Mouse (Mus musculus): Measurements from ENCODE around the gene Btbd9. TPM values are rescaled to one million over a fixed set of nuclear protein-coding genes. Genes with fewer than 3 reads are reported as not detected.

The Btbd9 gene
- polyA plus RNA-seq, 1 experiment, result 15.3 TPM

- Histone ChIP-seq H3K4me3 (ENCODE audit: insufficient read depth, poor library complexity, severe bottlenecking) (no peak overlapping the region), H3ac (ENCODE audit: control insufficient read depth, insufficient read length, low read depth) (no peak overlapping the region), H3K36me3 (ENCODE audit: control insufficient read depth, insufficient read depth) (no peaks in the 10 kb centered on the region), H3K79me3 (ENCODE audit: low read depth) (no peaks in the 10 kb centered on the region), H3K79me2 (ENCODE audit: control insufficient read depth, insufficient read depth) (no peaks in the 10 kb centered on the region), H3K27me3 (ENCODE audit: control insufficient read depth, insufficient read depth, insufficient read length) (no peaks in the 10 kb centered on the region)
- TF ChIP-seq USF1 (IDR thresholded peaks at IDR 0.05; ENCODE audit: low read depth) (no peak), CEBPB (IDR thresholded peaks at IDR 0.05; ENCODE audit: low read depth) (no peak), MAX (IDR thresholded peaks at IDR 0.05) (no peak), MYOD1 (IDR thresholded peaks at IDR 0.05; ENCODE audit: control insufficient read depth, insufficient read length, low read depth) (no peak), CTCF (IDR thresholded peaks at IDR 0.05; ENCODE audit: control insufficient read depth, insufficient read depth, insufficient read length) (no peak), FOSL1 (IDR thresholded peaks at IDR 0.05; ENCODE audit: insufficient read depth, low read length, poor library complexity, severe bottlenecking) (no peak), MYOG (IDR thresholded peaks at IDR 0.05; ENCODE audit: control insufficient read depth, extremely low read depth, insufficient read length) (no peak)
Measured at GRCm38 (mm10) chr17:30340495-30341126, 235.7 kb downstream of the Btbd9 start.

- H3K79me3 ChIP-seq (ENCODE audit: low read depth), result no peaks in the 10 kb centered on the region
- TF ChIP-seq FOSL1 (IDR thresholded peaks at IDR 0.05; ENCODE audit: insufficient read depth, low read length, poor library complexity, severe bottlenecking) (no peak), MYOG (IDR thresholded peaks at IDR 0.05; ENCODE audit: control insufficient read depth, extremely low read depth, insufficient read length) (no peak), CEBPB (IDR thresholded peaks at IDR 0.05; ENCODE audit: low read depth) (no peak), CTCF (IDR thresholded peaks at IDR 0.05; ENCODE audit: control insufficient read depth, insufficient read depth, insufficient read length) (no peak), MAX (IDR thresholded peaks at IDR 0.05) (no peak), MYOD1 (IDR thresholded peaks at IDR 0.05; ENCODE audit: control insufficient read depth, insufficient read length, low read depth) (no peak), USF1 (IDR thresholded peaks at IDR 0.05; ENCODE audit: low read depth) (no peak)
- no peaks in the 10 kb centered on the region for H3K27me3 ChIP-seq (ENCODE audit: control insufficient read depth, insufficient read depth, insufficient read length)
- H3K79me2 ChIP-seq (ENCODE audit: control insufficient read depth, insufficient read depth), result no peaks in the 10 kb centered on the region
- no peak overlapping the region for H3K4me3 ChIP-seq (ENCODE audit: insufficient read depth, poor library complexity, severe bottlenecking)
- no peaks in the 10 kb centered on the region for H3K36me3 ChIP-seq (ENCODE audit: control insufficient read depth, insufficient read depth)
- no peak overlapping the region for H3ac ChIP-seq (ENCODE audit: control insufficient read depth, insufficient read length, low read depth)
Measured at GRCm38 (mm10) chr17:30339317-30339716, 237.0 kb downstream of the Btbd9 start.

GRCm38 (mm10) chr17:30336816-30337215 is 239.5 kb downstream of the Btbd9 start:
- TF ChIP-seq MYOD1 (IDR thresholded peaks at IDR 0.05; ENCODE audit: control insufficient read depth, insufficient read length, low read depth), result no peak
- TF ChIP-seq CEBPB (IDR thresholded peaks at IDR 0.05; ENCODE audit: low read depth), result no peak
- no peaks in the 10 kb centered on the region for H3K27me3 ChIP-seq (ENCODE audit: control insufficient read depth, insufficient read depth, insufficient read length)
- no peak overlapping the region for H3K4me3 ChIP-seq (ENCODE audit: insufficient read depth, poor library complexity, severe bottlenecking)
- no peaks in the 10 kb centered on the region for H3K79me2 ChIP-seq (ENCODE audit: control insufficient read depth, insufficient read depth)
- no peaks in the 10 kb centered on the region for H3K79me3 ChIP-seq (ENCODE audit: low read depth)
- no peak overlapping the region for H3ac ChIP-seq (ENCODE audit: control insufficient read depth, insufficient read length, low read depth)
- no peaks in the 10 kb centered on the region for H3K36me3 ChIP-seq (ENCODE audit: control insufficient read depth, insufficient read depth)

GRCm38 (mm10) chr17:30336280-30336679 is 240.0 kb downstream of the Btbd9 start:
- no peaks in the 10 kb centered on the region for H3K79me3 ChIP-seq (ENCODE audit: low read depth)
- H3K36me3 ChIP-seq (ENCODE audit: control insufficient read depth, insufficient read depth), result no peaks in the 10 kb centered on the region
- no peak overlapping the region for H3ac ChIP-seq (ENCODE audit: control insufficient read depth, insufficient read length, low read depth)
- TF ChIP-seq MAX (IDR thresholded peaks at IDR 0.05), result no peak
- no peak for TF ChIP-seq MYOG (IDR thresholded peaks at IDR 0.05; ENCODE audit: control insufficient read depth, extremely low read depth, insufficient read length)
- TF ChIP-seq CEBPB (IDR thresholded peaks at IDR 0.05; ENCODE audit: low read depth), result no peak
- TF ChIP-seq USF1 (IDR thresholded peaks at IDR 0.05; ENCODE audit: low read depth), result no peak
- TF ChIP-seq FOSL1 (IDR thresholded peaks at IDR 0.05; ENCODE audit: insufficient read depth, low read length, poor library complexity, severe bottlenecking), result no peak
- TF ChIP-seq MYOD1 (IDR thresholded peaks at IDR 0.05; ENCODE audit: control insufficient read depth, insufficient read length, low read depth), result no peak
- TF ChIP-seq CTCF (IDR thresholded peaks at IDR 0.05; ENCODE audit: control insufficient read depth, insufficient read depth, insufficient read length), result no peak
- H3K4me3 ChIP-seq (ENCODE audit: insufficient read depth, poor library complexity, severe bottlenecking), result no peak overlapping the region
- H3K79me2 ChIP-seq (ENCODE audit: control insufficient read depth, insufficient read depth), result no peaks in the 10 kb centered on the region
- no peaks in the 10 kb centered on the region for H3K27me3 ChIP-seq (ENCODE audit: control insufficient read depth, insufficient read depth, insufficient read length)

GRCm38 (mm10) chr17:30335746-30336145 is 240.5 kb downstream of the Btbd9 start:
- Histone ChIP-seq H3K79me2 (ENCODE audit: control insufficient read depth, insufficient read depth) (no peaks in the 10 kb centered on the region), H3K4me3 (ENCODE audit: insufficient read depth, poor library complexity, severe bottlenecking) (no peak overlapping the region), H3K79me3 (ENCODE audit: low read depth) (no peaks in the 10 kb centered on the region), H3ac (ENCODE audit: control insufficient read depth, insufficient read length, low read depth) (no peak overlapping the region), H3K27me3 (ENCODE audit: control insufficient read depth, insufficient read depth, insufficient read length) (no peaks in the 10 kb centered on the region), H3K36me3 (ENCODE audit: control insufficient read depth, insufficient read depth) (no peaks in the 10 kb centered on the region)
- no peak for TF ChIP-seq FOSL1 (IDR thresholded peaks at IDR 0.05; ENCODE audit: insufficient read depth, low read length, poor library complexity, severe bottlenecking)
- no peak for TF ChIP-seq MYOD1 (IDR thresholded peaks at IDR 0.05; ENCODE audit: control insufficient read depth, insufficient read length, low read depth)
- no peak for TF ChIP-seq CEBPB (IDR thresholded peaks at IDR 0.05; ENCODE audit: low read depth)
- no peak for TF ChIP-seq MYOG (IDR thresholded peaks at IDR 0.05; ENCODE audit: control insufficient read depth, extremely low read depth, insufficient read length)
- no peak for TF ChIP-seq USF1 (IDR thresholded peaks at IDR 0.05; ENCODE audit: low read depth)
- TF ChIP-seq MAX (IDR thresholded peaks at IDR 0.05), result no peak
- no peak for TF ChIP-seq CTCF (IDR thresholded peaks at IDR 0.05; ENCODE audit: control insufficient read depth, insufficient read depth, insufficient read length)

GRCm38 (mm10) chr17:30334257-30334656 is 242.0 kb downstream of the Btbd9 start:
- Histone ChIP-seq H3K27me3 (ENCODE audit: control insufficient read depth, insufficient read depth, insufficient read length) (no peaks in the 10 kb centered on the region), H3ac (ENCODE audit: control insufficient read depth, insufficient read length, low read depth) (no peak overlapping the region)

More at GRCm38 (mm10) chr17:30334257-30334656, 242.0 kb downstream of the Btbd9 start:
- Histone ChIP-seq H3K79me3 (ENCODE audit: low read depth) (no peaks in the 10 kb centered on the region), H3K36me3 (ENCODE audit: control insufficient read depth, insufficient read depth) (no peaks in the 10 kb centered on the region), H3K4me3 (ENCODE audit: insufficient read depth, poor library complexity, severe bottlenecking) (no peak overlapping the region), H3K79me2 (ENCODE audit: control insufficient read depth, insufficient read depth) (no peaks in the 10 kb centered on the region)
- TF ChIP-seq USF1 (IDR thresholded peaks at IDR 0.05; ENCODE audit: low read depth) (no peak), CTCF (IDR thresholded peaks at IDR 0.05; ENCODE audit: control insufficient read depth, insufficient read depth, insufficient read length) (no peak), MYOD1 (IDR thresholded peaks at IDR 0.05; ENCODE audit: control insufficient read depth, insufficient read length, low read depth) (no peak), MAX (IDR thresholded peaks at IDR 0.05) (no peak), CEBPB (IDR thresholded peaks at IDR 0.05; ENCODE audit: low read depth) (no peak), MYOG (IDR thresholded peaks at IDR 0.05; ENCODE audit: control insufficient read depth, extremely low read depth, insufficient read length) (no peak), FOSL1 (IDR thresholded peaks at IDR 0.05; ENCODE audit: insufficient read depth, low read length, poor library complexity, severe bottlenecking) (no peak)

Measured in C2C12 (cell line).